Mouse (Mus musculus) cortical plate, adult 2 months (tissue): ENCODE data around the gene Sass6.

ENCODE experiments used
- CTCF ChIP-seq: fragments of 200-500 bp; IDR thresholded peaks from 2 replicates; pipeline ENCODE4 v1.5.1; 2011; ENCODE audit warnings: mild to moderate bottlenecking, control low read depth, low read length; ENCODE audit not compliant: insufficient read depth; ENCODE audit errors: extremely low read depth
- POLR2A ChIP-seq: fragments of 200-500 bp; IDR thresholded peaks from 2 replicates; pipeline ENCODE4 v1.6.1; 2011; ENCODE audit warnings: mild to moderate bottlenecking, low read length, control low read depth; ENCODE audit not compliant: insufficient read depth; ENCODE audit errors: extremely low read depth

GRCm38 (mm10) chr3:116632971-116633370, 38.2 kb downstream of the Sass6 start:
- no peak for TF ChIP-seq CTCF
- no peak for TF ChIP-seq POLR2A
